Mouse (Mus musculus): ENCODE results near the gene Fgf13.

The Fgf13 gene

GRCm38 (mm10) chrX:59186922-59187321 is 380.9 kb downstream of the Fgf13 start:
- DNase-seq (ENCODE audit: low spot score) = no peak

DNA sequence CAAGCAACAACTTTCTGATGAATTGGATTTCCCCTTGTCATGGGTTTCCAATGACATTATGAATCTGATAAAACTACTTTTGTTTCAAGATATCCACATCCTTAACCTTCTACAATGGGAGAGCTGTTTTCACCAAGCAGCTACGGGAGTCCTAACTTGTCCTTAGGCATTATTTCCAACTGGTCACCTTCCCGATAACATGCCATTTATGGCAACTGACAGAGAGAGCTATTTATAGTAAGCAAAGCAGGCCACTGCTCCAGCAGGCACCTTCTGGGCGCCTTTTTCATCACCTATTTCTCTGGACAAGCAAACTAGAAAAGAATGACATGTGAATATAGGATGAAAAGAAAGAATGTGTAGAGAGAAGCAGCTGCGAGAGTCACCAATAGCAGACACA is 385.5 kb downstream of the Fgf13 start:
- no peak for DNase-seq (ENCODE audit: low spot score)

GRCm38 (mm10) chrX:59179627-59180026 is 388.2 kb downstream of the Fgf13 start:
- no peak for DNase-seq (ENCODE audit: low spot score)

- no peak for DNase-seq (ENCODE audit: low spot score)
Observed at GRCm38 (mm10) chrX:59179081-59179596, 388.7 kb downstream of the Fgf13 start.

DNA sequence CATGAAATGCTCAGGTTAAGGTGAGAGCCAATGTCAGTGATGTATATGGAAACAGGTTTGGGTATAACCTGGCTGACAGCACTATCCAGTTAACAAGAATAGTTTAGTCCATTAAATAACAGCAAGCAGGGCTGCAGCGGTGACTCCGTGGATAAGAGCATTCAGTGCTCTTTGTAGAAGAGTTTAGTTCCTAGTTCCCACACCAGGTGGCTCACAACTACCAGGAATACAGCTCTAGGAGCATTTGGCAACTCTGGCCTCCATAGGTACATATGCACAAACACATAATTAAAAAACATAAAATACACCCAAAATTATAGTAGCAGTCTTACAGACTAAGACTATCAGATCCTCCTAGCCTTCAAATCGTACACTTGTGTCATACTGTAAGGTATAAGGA is 390.2 kb downstream of the Fgf13 start:
- DNase-seq (ENCODE audit: low spot score) = no peak

DNA sequence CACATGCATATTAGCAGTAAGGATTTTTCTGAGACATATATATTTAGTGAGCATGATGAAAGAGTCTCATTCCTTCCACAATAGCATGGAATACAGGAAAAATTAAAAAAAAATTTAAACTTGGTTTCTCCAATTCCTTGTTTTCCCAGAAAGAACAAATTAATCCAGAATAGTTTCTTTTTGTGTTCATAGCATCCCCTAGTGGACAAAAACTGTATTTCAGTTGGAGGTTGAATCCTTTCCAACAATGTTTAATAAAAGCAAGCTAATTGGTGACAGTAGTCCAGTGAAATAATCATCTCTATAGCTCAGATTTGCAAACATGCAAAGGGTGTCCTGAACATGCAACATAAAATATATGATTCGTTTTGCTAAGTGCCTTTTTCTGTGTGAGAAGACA is 395.7 kb downstream of the Fgf13 start:
- DNase-seq (ENCODE audit: low spot score) = no peak

- DNase-seq (ENCODE audit: low spot score) = no peak
Observed at GRCm38 (mm10) chrX:59166763-59167162, 401.1 kb downstream of the Fgf13 start.

- no peak for DNase-seq (ENCODE audit: low spot score)
Observed at GRCm38 (mm10) chrX:59141947-59142346, 425.9 kb downstream of the Fgf13 start.

- no peak for DNase-seq (ENCODE audit: low spot score)
Observed at GRCm38 (mm10) chrX:59134928-59135361, 432.9 kb downstream of the Fgf13 start.

GRCm38 (mm10) chrX:59134166-59134861 is 433.6 kb downstream of the Fgf13 start:
- no peak for DNase-seq (ENCODE audit: low spot score)

DNA sequence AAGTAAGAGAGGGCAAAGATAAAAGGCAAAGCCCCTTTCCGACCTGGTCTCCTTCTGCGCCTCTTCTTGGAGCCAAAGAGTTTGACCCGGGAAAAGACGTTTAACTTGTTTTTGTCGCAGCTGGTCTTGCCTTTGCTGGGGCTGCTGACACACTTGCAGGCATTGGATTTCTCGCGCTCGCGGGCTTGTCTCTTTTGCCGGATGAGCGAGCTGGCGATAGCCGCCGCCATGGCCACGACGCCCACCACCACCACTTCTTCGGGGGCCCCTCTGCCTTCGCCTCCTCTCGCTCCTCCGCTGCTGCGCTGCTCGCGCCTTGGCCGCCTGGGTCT is 434.1 kb downstream of the Fgf13 start:
- DNase-seq (ENCODE audit: low spot score) = no peak

DNA sequence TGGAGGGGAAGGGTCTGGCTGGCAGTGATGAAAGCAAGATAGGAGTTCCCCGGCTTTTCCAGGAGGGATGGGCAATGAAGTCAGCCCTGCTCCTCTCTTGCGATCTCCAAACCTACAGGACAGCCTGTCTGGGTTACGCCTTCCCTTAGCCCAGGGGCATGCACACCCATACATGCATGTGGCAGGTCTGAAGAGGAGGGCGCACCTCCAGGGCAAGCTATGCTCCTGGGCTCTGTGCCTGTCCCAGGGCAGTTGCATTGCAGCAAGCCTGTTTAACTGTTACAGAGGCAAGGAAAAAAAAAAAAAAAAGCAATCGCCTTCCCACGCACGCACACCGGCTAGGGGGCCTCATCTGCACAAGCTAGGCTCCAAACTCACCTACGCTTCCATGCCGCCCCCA is 434.5 kb downstream of the Fgf13 start:
- no peak for DNase-seq (ENCODE audit: low spot score)

DNA sequence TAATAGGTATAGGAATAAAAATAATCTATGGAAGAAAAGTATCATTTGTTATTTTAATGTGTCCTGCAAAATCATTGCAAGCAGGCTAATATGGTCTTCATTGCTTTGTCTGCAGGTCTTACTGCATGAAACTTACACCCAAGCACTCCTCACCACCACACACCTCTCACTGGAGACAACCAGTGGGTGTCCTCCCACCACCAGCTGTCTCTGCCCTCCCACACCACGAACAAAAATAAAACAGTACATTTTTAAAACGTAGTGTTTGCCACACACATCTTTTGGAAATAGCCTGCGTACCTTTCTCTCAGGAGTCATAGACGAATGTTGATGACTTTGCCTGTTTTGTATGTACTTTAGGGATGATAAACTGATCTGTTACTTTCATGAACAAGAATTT is 441.2 kb downstream of the Fgf13 start:
- DNase-seq (ENCODE audit: low spot score) = no peak

- DNase-seq (ENCODE audit: low spot score) = no peak
Observed at GRCm38 (mm10) chrX:59113187-59113586, 454.7 kb downstream of the Fgf13 start.

- no peak for DNase-seq (ENCODE audit: low spot score)
Observed at GRCm38 (mm10) chrX:59085928-59086327, 481.9 kb downstream of the Fgf13 start.

DNA sequence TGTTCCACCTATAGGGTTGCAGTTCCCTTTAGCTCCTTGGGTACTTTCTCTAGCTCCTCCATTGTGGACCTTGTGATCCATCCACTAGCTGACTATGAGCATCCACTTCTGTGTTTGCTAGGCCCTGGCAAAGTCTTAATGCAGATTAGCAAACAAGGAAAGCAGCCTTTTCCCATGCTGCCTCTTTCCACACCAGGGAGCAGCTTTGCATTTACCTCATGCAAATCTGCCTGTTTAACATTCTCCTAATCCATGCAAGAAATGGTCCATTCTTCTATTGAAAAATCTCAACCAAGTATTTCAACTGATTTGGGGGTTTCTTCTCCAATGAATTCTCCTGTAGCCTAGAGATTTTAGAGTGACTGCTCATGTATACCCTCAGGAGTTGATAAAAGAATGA is 487.4 kb downstream of the Fgf13 start:
- no peak for DNase-seq (ENCODE audit: low spot score)

- no peak for DNase-seq (ENCODE audit: low spot score)
Observed at GRCm38 (mm10) chrX:59072083-59072482, 495.8 kb downstream of the Fgf13 start.

- DNase-seq (ENCODE audit: low spot score) = no peak
Observed at GRCm38 (mm10) chrX:59063157-59063556, 504.7 kb downstream of the Fgf13 start.

- DNase-seq (ENCODE audit: low spot score) = no peak
Observed at GRCm38 (mm10) chrX:59034969-59035368, 532.9 kb downstream of the Fgf13 start.

Measured in urinary bladder, postnatal 10 days (tissue).